8 mouse cellular contexts compared by ENCODE assay signal in the genomic region with DNA sequence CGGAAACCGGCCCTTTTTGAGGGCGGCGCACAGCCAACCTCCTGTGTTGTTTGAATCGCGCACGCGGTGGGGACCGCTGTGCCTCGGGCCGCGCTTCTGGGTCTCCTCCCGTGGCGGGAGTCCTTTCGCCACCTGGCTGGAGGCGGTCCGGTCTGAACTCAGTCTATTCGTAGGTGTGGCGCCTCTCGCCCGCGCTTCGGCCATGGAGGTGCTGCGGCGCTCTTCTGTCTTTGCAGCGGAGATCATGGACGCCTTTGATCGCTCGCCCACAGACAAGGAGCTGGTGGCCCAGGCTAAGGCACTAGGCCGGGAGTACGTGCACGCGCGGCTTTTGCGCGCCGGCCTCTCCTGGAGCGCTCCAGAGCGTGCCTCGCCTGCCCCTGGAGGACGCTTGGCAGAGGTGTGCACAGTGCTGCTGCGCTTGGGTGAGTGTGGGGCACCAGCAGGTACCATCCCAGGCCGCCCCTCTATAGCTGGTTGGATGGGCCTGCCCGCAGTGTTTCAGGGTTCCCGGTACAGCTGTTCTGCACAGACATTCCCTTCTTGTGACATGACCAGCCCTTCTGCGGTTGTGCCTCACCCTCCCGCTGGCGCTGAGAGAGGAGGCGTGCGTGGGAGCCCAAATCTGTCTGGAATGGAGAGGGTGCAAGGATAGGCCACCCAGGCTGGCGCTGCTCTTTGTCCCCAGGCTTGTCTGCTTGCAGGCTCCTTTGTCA. TPM values are rescaled to one million over a fixed set of nuclear protein-coding genes. Genes with fewer than 3 reads are reported as not detected.
A peak's percentile ranks its signal among the peaks of the same experiment; 100 is the strongest.
DNase-seq lines count a peak whose midpoint lies in the region; ATAC-seq lines count a peak whose summit lies in the region.

No protein-coding gene starts in this region.

- 1% methylated on average over 51 of the region's 51 CpGs for WGBS in hindbrain, embryonic 16.5 days

- no peaks in the 10 kb centered on the region for H3K36me3 ChIP-seq in erythroblast, embryonic 14.5 days (ENCODE audit: control insufficient read depth)
- no peaks in the 10 kb centered on the region for H3K36me3 ChIP-seq in hindbrain, embryonic 16.5 days (ENCODE audit: control insufficient read depth, insufficient read depth, low read length)

- peak overlapping the region; percentile 30 for H3K4me3 ChIP-seq in erythroblast, embryonic 14.5 days (replicated peaks)
- peak overlapping the region; percentile 59 for H3K4me3 ChIP-seq in hindbrain, embryonic 16.5 days (ENCODE audit: low read length)

- no peaks in the 10 kb centered on the region; the same call in 1 of the 2 replicates for H3K9me3 ChIP-seq in erythroblast, embryonic 14.5 days (ENCODE audit: control insufficient read depth, low read length)
- H3K9me3 ChIP-seq in hindbrain, embryonic 16.5 days (ENCODE audit: control insufficient read depth, low read length): no peaks in the 10 kb centered on the region

- H3K27me3 ChIP-seq in erythroblast, embryonic 14.5 days (ENCODE audit: control insufficient read depth): peaks cover 48% of the 10 kb centered on the region
- H3K27me3 ChIP-seq in hindbrain, embryonic 16.5 days (replicated peaks; ENCODE audit: control insufficient read depth, insufficient read depth, low read length): no peaks in the 10 kb centered on the region

- intact Hi-C loops in left cerebral cortex, postnatal 25 days (cut with DNase I): loop anchor here (2.0 kb wide), 1 partner anchor 52 kb away; no protein-coding TSS in a partner anchor

- H3K27ac ChIP-seq in hindbrain, embryonic 16.5 days (ENCODE audit: low read depth, low read length): peak overlapping the region; percentile 57

- no peak for ATAC-seq in erythroblast, adult 5-6 weeks (replicated peaks; ENCODE audit: low FRiP score, poor library complexity, severe bottlenecking)
- ATAC-seq in hindbrain, embryonic 16.5 days: peak; percentile 87

- H3K9ac ChIP-seq in hindbrain, embryonic 16.5 days (ENCODE audit: low read depth, low read length): peak overlapping the region; percentile 84

- peak overlapping the region; percentile 85 for H3K4me2 ChIP-seq in hindbrain, embryonic 16.5 days (ENCODE audit: low read length)

- H3K4me1 ChIP-seq in erythroblast, embryonic 14.5 days (ENCODE audit: control insufficient read depth): peaks cover 2% of the 10 kb centered on the region; the same call in 1 of the 2 replicates
- H3K4me1 ChIP-seq in hindbrain, embryonic 16.5 days (ENCODE audit: control insufficient read depth, insufficient read depth, low read depth, low read length): peaks cover 11% of the 10 kb centered on the region

- DNase-seq in cerebellum, postnatal 4 days (ENCODE audit: low spot score in 2 of 2): peak; percentile 36 to 70
- peak; percentile 68 for DNase-seq in frontal cortex, postnatal 36 days (ENCODE audit: low spot score in 2 of 2)
- DNase-seq in left cerebral cortex, postnatal 25 days (ENCODE audit: low spot score in 2 of 2): peak; percentile 53 to 64
- peak; percentile 79 for DNase-seq in mesoderm, embryonic 11.5 days (ENCODE audit: low read depth, low spot score)
- DNase-seq in right cerebral cortex, postnatal 4 days: peak; percentile 74

RNA-seq across cellular contexts. Expression of gene Bok, which starts 0.9 kb away (rescaled TPM):
- polyA plus RNA-seq in erythroblast, embryonic 14.5 days (2012): 0.06 TPM in 1 of 2 replicates, not detected in the other
- total RNA-seq in erythroblast, adult 5-6 weeks (2015; ENCODE audit: low replicate concordance): not detected in 2 replicates
- not detected in 2 replicates for total RNA-seq in erythroblast, adult 5-6 weeks (2017; ENCODE audit: low replicate concordance)
- polyA plus RNA-seq in hindbrain, embryonic 16.5 days (2015; fragmentation: Nextera tagmentation; extraction: Ambion mirVana): 102 and 109 TPM in 2 replicates
- total RNA-seq in left cerebral cortex, postnatal 25 days (2021): 10 to 100 TPM; 23.6 to 27.5 TPM

RNA-seq across cellular contexts. Expression of gene Stk25, which starts 27.9 kb away (rescaled TPM):
- 1.1 and 3.7 TPM in 2 replicates for polyA plus RNA-seq in erythroblast, embryonic 14.5 days (2012)
- 6.0 and 9.8 TPM in 2 replicates for total RNA-seq in erythroblast, adult 5-6 weeks (2015; ENCODE audit: low replicate concordance)
- 7.9 and 14.8 TPM in 2 replicates for total RNA-seq in erythroblast, adult 5-6 weeks (2017; ENCODE audit: low replicate concordance)
- polyA plus RNA-seq in hindbrain, embryonic 16.5 days (2015; fragmentation: Nextera tagmentation; extraction: Ambion mirVana): 347 and 377 TPM in 2 replicates
- total RNA-seq in left cerebral cortex, postnatal 25 days (2021): 100 to 1,000 TPM; 376 to 384 TPM

Comparison
In these comparisons a context has a peak if more than half of its experiments do, and no peak if none do; other contexts are left out.
1. RNA of gene Bok, which starts 0.9 kb away (total RNA-seq): 23.6 to 27.5 TPM in left cerebral cortex, postnatal 25 days; not detected in erythroblast, adult 5-6 weeks; every median in the first group is over 10 times any median in the second.
2. RNA of gene Stk25, which starts 27.9 kb away (total RNA-seq): 376 to 384 TPM in left cerebral cortex, postnatal 25 days; 6.0 to 14.8 TPM in erythroblast, adult 5-6 weeks; every median in the first group is over 10 times any median in the second.
3. Peak in every context shown above with its lines, with median percentiles within 50 percentile points of each other: DNase-seq.